Mouse (Mus musculus): ENCODE data around the gene Duox2. TPM values are rescaled to one million over a fixed set of nuclear protein-coding genes. Genes with fewer than 3 reads are reported as not detected.

Gene Duox2
- total RNA-seq, 2 experiments from 2014 or later: not detected

DNA sequence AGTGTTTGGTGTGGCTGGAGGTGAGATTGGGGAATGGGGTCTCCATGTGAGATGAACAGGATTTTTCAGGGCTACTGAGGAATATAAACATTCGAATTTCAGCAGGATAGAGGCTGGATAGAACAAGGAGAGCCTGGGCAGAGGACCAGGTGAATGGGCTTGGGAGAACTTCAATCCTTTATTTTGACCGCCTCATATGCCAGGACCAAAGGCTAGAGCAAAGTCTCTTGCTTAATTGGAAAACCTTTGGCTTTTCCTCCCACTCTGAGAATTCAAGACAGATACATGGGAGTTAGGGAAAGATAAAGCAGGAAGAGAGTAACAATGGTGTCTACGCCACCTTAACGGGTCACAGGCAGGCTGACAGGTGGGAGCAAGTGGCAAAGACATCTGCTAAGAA, 57.0 kb downstream of the Duox2 start:
- ATAC-seq (replicated peaks; ENCODE audit: poor library complexity): no peak

DNA sequence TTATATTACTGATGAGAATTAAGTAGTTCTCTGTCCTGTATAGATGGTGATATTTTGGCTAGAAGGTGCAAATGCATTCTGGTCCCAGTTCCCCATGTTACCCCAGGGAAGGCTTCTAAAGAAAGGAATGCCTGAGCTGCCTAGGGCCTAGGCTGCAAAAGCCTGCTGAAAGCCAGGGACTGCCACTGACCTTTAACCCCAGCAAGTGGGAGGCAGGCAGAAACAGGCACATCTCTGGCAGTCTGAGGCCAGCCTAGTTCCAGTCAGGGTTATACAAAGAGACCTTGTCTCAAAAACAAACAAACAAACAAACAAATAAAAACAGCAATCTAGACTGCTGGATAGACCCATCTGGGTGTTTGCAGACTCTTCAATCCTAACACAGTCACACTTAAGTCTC, 57.5 kb downstream of the Duox2 start:
- ATAC-seq (replicated peaks; ENCODE audit: poor library complexity): no peak

DNA sequence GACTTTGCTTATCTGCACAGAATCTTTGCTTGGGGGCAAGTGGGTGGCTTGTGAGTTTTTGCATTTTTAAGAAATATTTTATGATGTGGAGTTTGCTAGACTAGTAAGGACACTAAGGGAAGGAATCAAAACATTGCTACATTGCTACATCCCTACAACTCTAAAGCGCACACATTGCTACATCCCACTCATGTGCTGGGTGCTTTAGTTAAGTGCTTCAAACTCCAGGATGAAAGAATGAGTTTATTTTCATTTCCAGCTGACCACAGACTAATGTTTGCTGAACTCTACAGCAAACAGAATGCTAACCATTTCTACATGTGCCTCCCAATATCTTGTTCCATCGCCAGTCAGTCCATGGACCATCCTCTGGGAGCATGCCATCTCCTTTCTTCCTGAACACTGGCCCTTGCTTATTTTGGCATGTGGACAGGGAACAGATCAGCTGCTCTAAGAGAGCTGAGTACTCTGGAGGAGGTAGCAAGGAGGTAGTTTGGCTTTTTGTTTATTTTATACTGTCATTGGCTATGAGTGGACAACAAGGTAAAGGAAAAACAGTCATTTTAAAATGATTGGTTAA, 60.3 kb downstream of the Duox2 start:
- no peak for ATAC-seq (replicated peaks; ENCODE audit: poor library complexity)

DNA sequence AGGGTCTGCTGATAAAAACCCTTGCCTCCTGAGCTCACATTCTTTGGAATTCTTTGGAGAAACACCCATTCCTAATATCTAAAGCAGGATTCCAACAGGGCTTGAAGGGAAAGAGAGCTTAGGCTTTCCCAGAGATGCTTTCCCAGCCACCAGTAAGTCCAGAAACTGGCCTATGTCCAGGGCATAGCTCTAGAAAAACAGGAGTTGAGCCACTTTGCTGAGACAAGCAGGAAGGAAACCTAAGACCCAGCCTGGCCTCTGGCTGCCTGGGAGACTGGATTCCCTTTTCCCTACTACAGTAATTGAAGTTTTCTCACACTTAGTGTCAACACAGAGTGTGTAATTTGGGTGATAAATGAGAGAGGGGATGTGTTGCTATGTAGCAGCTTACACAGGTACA, 61.9 kb downstream of the Duox2 start:
- ATAC-seq (replicated peaks; ENCODE audit: poor library complexity): no peak

DNA sequence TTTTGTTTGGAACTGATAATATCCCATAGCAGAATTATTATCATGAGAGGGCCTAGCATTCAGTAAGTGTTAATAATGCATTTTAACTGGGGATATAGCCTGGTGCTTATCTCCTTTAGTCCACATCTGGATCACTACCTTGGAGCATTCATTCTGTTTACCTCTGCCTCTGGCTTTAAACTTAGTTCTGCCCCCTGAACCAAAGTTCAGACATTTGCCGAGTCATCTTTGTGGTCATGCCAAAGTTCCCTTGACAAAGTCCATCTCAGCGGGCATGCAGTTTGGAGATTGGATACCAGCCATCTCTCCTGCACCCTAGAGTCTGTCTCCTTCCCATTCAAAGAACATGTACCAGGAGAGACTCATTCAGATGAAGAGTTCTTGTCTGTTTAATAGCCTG, 62.8 kb downstream of the Duox2 start:
- peak; percentile 34 for ATAC-seq (replicated peaks; ENCODE audit: poor library complexity)

DNA sequence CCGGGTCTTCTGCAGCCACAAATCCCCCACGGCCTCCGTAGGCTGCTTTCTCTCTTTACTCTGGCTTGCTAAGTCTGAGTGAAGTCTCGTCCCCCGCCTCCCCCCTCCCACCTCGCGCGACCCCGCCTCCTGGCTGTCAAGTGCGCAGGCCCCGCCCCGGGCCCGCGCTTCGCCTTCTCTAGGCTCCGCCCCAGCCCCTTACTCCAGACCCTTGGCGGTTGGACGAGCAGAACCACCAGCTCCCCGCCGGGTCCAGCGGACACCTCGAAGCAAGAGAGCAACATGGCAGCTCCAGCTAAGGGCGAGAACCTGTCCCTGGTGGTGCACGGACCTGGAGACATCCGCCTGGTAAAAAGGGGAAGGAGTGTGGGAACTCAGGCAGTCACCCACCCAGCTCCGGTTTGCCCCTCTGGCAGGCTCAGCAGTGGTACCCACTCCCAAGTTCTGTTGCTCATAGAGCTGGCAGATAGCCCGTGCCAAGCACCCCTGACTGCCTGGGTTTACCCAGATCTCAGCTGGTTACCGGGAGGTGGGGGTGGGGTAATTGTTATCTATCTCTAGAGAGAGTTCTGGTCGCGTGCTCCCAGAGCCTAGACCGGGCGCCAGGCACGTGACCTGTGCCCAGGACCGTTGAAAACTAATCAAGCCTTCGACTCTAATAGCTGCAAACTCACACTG, 63.5 kb downstream of the Duox2 start, which contains the start of gene Sord:
Sord (plus strand) TSS at position 139 of the 678 bp plus-strand sequence.
- peak; percentile 79 for ATAC-seq (replicated peaks; ENCODE audit: poor library complexity)

DNA sequence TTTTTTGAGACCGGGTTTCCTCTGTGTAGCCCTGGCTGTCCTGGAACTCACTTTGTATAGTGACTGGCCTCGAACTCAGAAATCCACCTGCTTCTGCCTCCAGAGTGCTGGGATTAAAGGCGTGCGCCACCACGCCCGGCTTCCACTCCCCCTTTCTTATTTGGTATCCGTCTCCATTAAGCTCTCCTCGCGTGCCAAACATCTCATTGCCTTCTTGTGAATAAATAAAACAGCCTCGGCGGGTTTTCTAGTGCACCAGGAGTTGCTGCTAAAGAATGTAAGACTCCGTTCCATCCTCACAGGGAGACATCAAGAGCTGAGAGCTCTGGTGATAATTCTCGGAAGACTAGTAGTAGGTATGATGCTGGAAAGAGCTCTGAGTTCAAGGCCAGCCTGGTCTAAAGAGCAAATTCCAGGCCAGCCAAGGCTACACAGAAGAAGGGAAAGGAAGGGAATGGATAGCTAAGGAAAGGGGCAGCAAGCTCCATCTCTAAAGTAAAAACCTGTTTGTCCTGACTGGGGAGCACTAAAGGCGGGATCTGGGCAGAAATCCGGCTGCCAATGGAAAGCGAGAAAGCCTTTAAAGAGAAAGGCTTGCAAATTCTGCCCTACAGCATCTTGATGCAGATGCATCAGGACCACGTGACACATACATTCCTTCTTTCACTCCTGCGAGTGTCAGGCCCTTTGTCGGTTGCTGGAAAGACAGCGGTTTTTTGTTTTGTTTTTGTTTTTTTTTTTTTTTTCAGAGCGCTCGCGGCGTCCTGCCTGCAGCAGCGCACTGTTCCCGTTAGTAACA, 64.3 kb downstream of the Duox2 start:
- peak; percentile 46 for ATAC-seq (replicated peaks; ENCODE audit: poor library complexity)

DNA sequence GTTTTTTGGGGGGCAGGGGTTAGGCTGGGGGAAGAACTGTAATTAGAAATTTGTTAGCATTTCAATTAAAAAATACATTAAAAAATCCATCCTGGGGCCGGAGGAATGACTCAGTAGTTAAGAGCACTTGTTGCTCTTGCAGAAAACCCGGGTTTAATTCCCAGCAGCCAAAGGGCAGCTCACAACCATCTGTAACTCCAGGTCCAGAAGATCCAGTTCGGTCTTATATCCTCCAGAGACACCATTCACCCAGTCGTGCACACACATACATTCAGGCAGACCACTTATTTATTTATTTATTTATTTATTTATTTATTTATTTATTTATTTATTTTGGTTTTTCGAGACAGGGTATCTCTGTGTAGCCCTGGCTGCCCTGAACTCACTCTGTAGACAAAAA, 64.9 kb downstream of the Duox2 start:
- no peak for ATAC-seq (replicated peaks; ENCODE audit: poor library complexity)

DNA sequence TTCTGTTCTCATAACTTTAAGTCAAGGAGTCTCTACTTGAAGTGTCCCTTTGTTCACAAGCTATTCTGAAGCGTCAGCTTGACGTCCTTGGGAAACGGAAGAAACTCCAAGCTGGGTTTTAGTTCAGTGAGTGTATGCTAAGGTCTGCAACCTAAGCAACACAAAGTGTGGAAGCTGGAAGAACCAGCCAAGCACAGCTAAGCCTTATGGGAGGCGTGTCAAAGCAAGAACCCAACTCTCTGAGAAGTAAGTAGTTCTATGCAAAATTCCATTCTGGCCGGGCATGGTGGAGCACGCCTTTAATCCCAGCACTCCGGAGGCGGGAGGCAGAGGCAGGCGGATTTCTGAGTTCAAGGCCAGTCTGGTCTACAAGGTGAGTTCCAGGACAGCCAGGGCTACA, 66.6 kb downstream of the Duox2 start:
- ATAC-seq (replicated peaks; ENCODE audit: poor library complexity): no peak

DNA sequence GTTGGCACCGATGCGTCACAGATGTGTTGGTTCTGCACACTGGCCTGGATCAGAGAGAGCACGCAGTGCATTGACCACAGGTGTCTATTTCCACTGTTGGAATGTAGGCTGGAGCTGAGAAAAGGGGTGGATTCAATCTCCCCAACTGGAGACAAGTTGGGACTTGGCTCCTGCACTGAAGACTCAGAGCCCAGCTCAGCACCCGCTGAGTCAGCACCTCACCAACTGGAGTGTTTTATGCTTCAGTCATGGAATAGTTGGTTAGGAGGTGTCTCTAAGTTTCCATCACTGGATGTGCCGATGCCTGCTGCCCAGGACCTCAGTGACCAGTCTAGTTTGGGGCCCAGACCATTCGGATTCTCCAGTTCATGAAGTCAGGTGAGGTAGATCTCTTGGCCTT, 67.9 kb downstream of the Duox2 start:
- ATAC-seq (replicated peaks; ENCODE audit: poor library complexity): no peak

Other genes starting within 250 kb of the Duox2 start
- gene Spg11, start 180.1 kb downstream of the Duox2 start, total RNA-seq (2015): 8.9 and 10.5 TPM in 2 replicates
- 11.3 and 13.4 TPM in 2 replicates for gene Spg11, start 180.1 kb downstream of the Duox2 start, total RNA-seq (2017)
- 3,812 and 4,089 TPM in 2 replicates for gene B2m, start 150.8 kb downstream of the Duox2 start, total RNA-seq (2015)
- 1,717 and 2,014 TPM in 2 replicates for gene B2m, start 150.8 kb downstream of the Duox2 start, total RNA-seq (2017)
- gene Trim69, start 137.7 kb downstream of the Duox2 start, total RNA-seq (2015): 0.46 TPM in 1 of 2 replicates, not detected in the other
- gene Trim69, start 137.7 kb downstream of the Duox2 start, total RNA-seq (2017): not detected in 2 replicates
- 0.05 TPM in 1 of 2 replicates, not detected in the other for gene Patl2, start 112.3 kb downstream of the Duox2 start, total RNA-seq (2015)
- 0.07 TPM in 1 of 2 replicates, not detected in the other for gene Patl2, start 112.3 kb downstream of the Duox2 start, total RNA-seq (2017)
- gene Terb2, start 112.2 kb downstream of the Duox2 start, total RNA-seq (2015): not detected in 2 replicates
- gene Terb2, start 112.2 kb downstream of the Duox2 start, total RNA-seq (2017): not detected in 2 replicates
- gene Sord, start 63.7 kb downstream of the Duox2 start, total RNA-seq (2015): 56.2 and 64.7 TPM in 2 replicates
- 64.8 and 71.9 TPM in 2 replicates for gene Sord, start 63.7 kb downstream of the Duox2 start, total RNA-seq (2017)
- gene Duoxa2, start 451 bp upstream of the Duox2 start, total RNA-seq (2015): not detected in 2 replicates
- not detected in 2 replicates for gene Duoxa2, start 451 bp upstream of the Duox2 start, total RNA-seq (2017)
- gene Duoxa1, start 15.3 kb upstream of the Duox2 start, total RNA-seq (2015): not detected in 2 replicates
- gene Duoxa1, start 15.3 kb upstream of the Duox2 start, total RNA-seq (2017): not detected in 2 replicates
- gene Duox1, start 17.2 kb upstream of the Duox2 start, total RNA-seq (2015): not detected in 2 replicates
- gene Duox1, start 17.2 kb upstream of the Duox2 start, total RNA-seq (2017): not detected in 2 replicates
- 2.2 and 3.7 TPM in 2 replicates for gene Shf, start 70.7 kb upstream of the Duox2 start, total RNA-seq (2015)
- 2.1 and 2.4 TPM in 2 replicates for gene Shf, start 70.7 kb upstream of the Duox2 start, total RNA-seq (2017)
- 61.0 and 68.7 TPM in 2 replicates for gene Slc28a2, start 128.0 kb upstream of the Duox2 start, total RNA-seq (2015)
- gene Slc28a2, start 128.0 kb upstream of the Duox2 start, total RNA-seq (2017): 72.2 and 78.8 TPM in 2 replicates
- 5.7 and 7.1 TPM in 2 replicates for gene Gm14085, start 186.5 kb upstream of the Duox2 start, total RNA-seq (2015)
- 6.9 and 10.2 TPM in 2 replicates for gene Gm14085, start 186.5 kb upstream of the Duox2 start, total RNA-seq (2017)